In the genomic region with DNA sequence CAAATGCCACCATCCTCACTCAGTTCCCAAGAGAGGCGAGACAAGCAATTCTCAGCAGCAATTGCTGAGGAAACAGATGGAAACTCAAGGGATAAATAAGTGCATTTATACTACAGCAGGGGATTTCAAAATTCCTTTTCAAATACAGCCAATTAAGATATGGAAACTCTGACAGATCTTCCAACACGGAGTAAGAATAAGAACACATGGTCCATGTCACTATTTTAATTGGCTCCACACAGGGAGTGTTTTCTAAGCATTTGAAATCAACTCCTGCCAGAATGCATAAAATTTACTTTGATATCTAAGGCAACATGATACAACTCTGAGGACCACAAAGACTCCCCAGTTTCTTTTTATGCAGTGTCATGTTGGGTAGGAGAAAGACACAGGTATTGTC, we compare ENCODE assay signal across 18 mouse cellular contexts. TPM values are rescaled to one million over a fixed set of nuclear protein-coding genes. Genes with fewer than 3 reads are reported as not detected.
DNase-seq lines count a peak whose midpoint lies in the region; ATAC-seq and TF ChIP-seq lines count a peak whose summit lies in the region.
"Had no signal": no experiment of that assay in that cellular context is flagged by ENCODE, and none has a peak within 500 bp of the region (broad histone marks: within the 10 kb centered on the region; RNA-seq: fewer than 3 reads in every experiment).

No protein-coding gene starts in this region.

- no peaks in the 10 kb centered on the region for H3K36me3 ChIP-seq in forebrain, embryonic 14.5 days (ENCODE audit: control insufficient read depth, insufficient read depth, low read length)
- no peaks in the 10 kb centered on the region for H3K36me3 ChIP-seq in forebrain, embryonic 11.5 days (ENCODE audit: control insufficient read depth, insufficient read depth, low read length)
- H3K36me3 ChIP-seq in kidney, postnatal 0 days (ENCODE audit: insufficient read depth, low read length) = no peaks in the 10 kb centered on the region
- H3K36me3 ChIP-seq in forebrain, embryonic 16.5 days (ENCODE audit: control insufficient read depth, insufficient read depth) = no peaks in the 10 kb centered on the region
- H3K36me3 ChIP-seq in midbrain, embryonic 14.5 days (ENCODE audit: control insufficient read depth, insufficient read depth, low read length) = no peaks in the 10 kb centered on the region
- H3K36me3 ChIP-seq: embryonic facial prominence, embryonic 10.5 days; embryonic facial prominence, embryonic 12.5 days had no signal

- no peak overlapping the region for H3K9ac ChIP-seq in forebrain, embryonic 14.5 days (ENCODE audit: low read length)
- no peak overlapping the region for H3K9ac ChIP-seq in forebrain, embryonic 11.5 days (ENCODE audit: low read length)
- no peak overlapping the region for H3K9ac ChIP-seq in kidney, postnatal 0 days (ENCODE audit: low read depth, low read length)
- no peak overlapping the region for H3K9ac ChIP-seq in forebrain, embryonic 16.5 days (replicated peaks; ENCODE audit: low read depth, low read length)
- no peak overlapping the region for H3K9ac ChIP-seq in midbrain, embryonic 14.5 days (replicated peaks; ENCODE audit: low read length)
- H3K9ac ChIP-seq: embryonic facial prominence, embryonic 12.5 days had no signal

- peak; percentile 44 for DNase-seq in forebrain, embryonic 14.5 days (ENCODE audit: low spot score)
- DNase-seq in forebrain, embryonic 11.5 days (ENCODE audit: low spot score) = no peak
- DNase-seq in kidney, postnatal 0 days (ENCODE audit: low spot score) = peak; percentile 23
- DNase-seq in kidney, postnatal 25 days = no peak
- DNase-seq in midbrain, embryonic 14.5 days = no peak
- DNase-seq: adrenal gland, adult 2 months; adrenal gland, postnatal 10 days; adrenal gland, postnatal 25 days; cerebellum, adult 11-12 months; cerebellum, adult 2 months; cerebellum, adult 9-10 months; cerebellum, postnatal 10 days; cerebellum, postnatal 25 days had no signal

- WGBS in forebrain, embryonic 14.5 days = 53% methylated on average over 2 of the region's 2 CpGs
- WGBS in forebrain, embryonic 11.5 days = 78% methylated on average over 2 of the region's 2 CpGs
- WGBS in kidney, postnatal 0 days = 62% methylated on average over 2 of the region's 2 CpGs
- 44% methylated on average over 2 of the region's 2 CpGs for WGBS in forebrain, embryonic 16.5 days
- 64% methylated on average over 2 of the region's 2 CpGs for WGBS in midbrain, embryonic 14.5 days

- H3K4me3 ChIP-seq in forebrain, embryonic 14.5 days (ENCODE audit: low read depth, low read length) = no peak overlapping the region
- H3K4me3 ChIP-seq in forebrain, embryonic 11.5 days (ENCODE audit: low read depth, low read length) = no peak overlapping the region
- no peak overlapping the region for H3K4me3 ChIP-seq in kidney, postnatal 0 days (replicated peaks; ENCODE audit: low read depth, low read length)
- no peak overlapping the region for H3K4me3 ChIP-seq in forebrain, embryonic 16.5 days (replicated peaks; ENCODE audit: low read length)
- no peak overlapping the region for H3K4me3 ChIP-seq in midbrain, embryonic 14.5 days (replicated peaks; ENCODE audit: low read depth, low read length)
- H3K4me3 ChIP-seq: embryonic facial prominence, embryonic 10.5 days; embryonic facial prominence, embryonic 12.5 days had no signal

- H3K4me1 ChIP-seq in forebrain, embryonic 14.5 days (ENCODE audit: control insufficient read depth, insufficient read depth, low read length) = no peaks in the 10 kb centered on the region
- H3K4me1 ChIP-seq in forebrain, embryonic 11.5 days (replicated peaks; ENCODE audit: control insufficient read depth, insufficient read depth, low read length) = no peaks in the 10 kb centered on the region
- H3K4me1 ChIP-seq in kidney, postnatal 0 days (replicated peaks; ENCODE audit: insufficient read depth, low read length) = no peaks in the 10 kb centered on the region
- no peaks in the 10 kb centered on the region for H3K4me1 ChIP-seq in forebrain, embryonic 16.5 days (replicated peaks; ENCODE audit: control insufficient read depth, insufficient read depth, low read length)
- H3K4me1 ChIP-seq in midbrain, embryonic 14.5 days (ENCODE audit: control insufficient read depth, insufficient read depth, low read length) = no peaks in the 10 kb centered on the region
- H3K4me1 ChIP-seq: embryonic facial prominence, embryonic 10.5 days; embryonic facial prominence, embryonic 12.5 days had no signal

- no peak for TF ChIP-seq CTCF in kidney, postnatal 0 days (IDR thresholded peaks at IDR 0.05; ENCODE audit: low read depth)

- ATAC-seq in forebrain, embryonic 14.5 days = no peak
- no peak for ATAC-seq in forebrain, embryonic 11.5 days (replicated peaks; ENCODE audit: low FRiP score)
- no peak for ATAC-seq in kidney, postnatal 0 days (replicated peaks; ENCODE audit: low FRiP score, low read depth)
- peak; percentile 69 for ATAC-seq in forebrain, embryonic 16.5 days
- ATAC-seq in midbrain, embryonic 14.5 days (ENCODE audit: low FRiP score, low TSS enrichment) = no peak
- ATAC-seq in granulocyte monocyte progenitor cell, adult 5-6 weeks (replicated peaks; ENCODE audit: poor library complexity, severe bottlenecking) = no peak

- no peak overlapping the region for H3K4me2 ChIP-seq in forebrain, embryonic 14.5 days (ENCODE audit: low read length)
- H3K4me2 ChIP-seq in forebrain, embryonic 11.5 days (ENCODE audit: low read depth, low read length, severe bottlenecking) = no peak overlapping the region
- no peak overlapping the region for H3K4me2 ChIP-seq in kidney, postnatal 0 days (ENCODE audit: low read length)
- no peak overlapping the region for H3K4me2 ChIP-seq in forebrain, embryonic 16.5 days (ENCODE audit: low read length)
- H3K4me2 ChIP-seq in midbrain, embryonic 14.5 days (ENCODE audit: low read length) = no peak overlapping the region
- H3K4me2 ChIP-seq: embryonic facial prominence, embryonic 12.5 days had no signal

- no peaks in the 10 kb centered on the region for H3K27me3 ChIP-seq in forebrain, embryonic 14.5 days (replicated peaks; ENCODE audit: control insufficient read depth, insufficient read depth, low read length)
- no peaks in the 10 kb centered on the region for H3K27me3 ChIP-seq in forebrain, embryonic 11.5 days (ENCODE audit: control insufficient read depth, insufficient read depth, low read length)
- H3K27me3 ChIP-seq in kidney, postnatal 0 days (ENCODE audit: insufficient read depth, low read length) = no peaks in the 10 kb centered on the region
- no peaks in the 10 kb centered on the region for H3K27me3 ChIP-seq in forebrain, embryonic 16.5 days (replicated peaks; ENCODE audit: control insufficient read depth, insufficient read depth, low read length)
- no peaks in the 10 kb centered on the region for H3K27me3 ChIP-seq in midbrain, embryonic 14.5 days (ENCODE audit: control insufficient read depth, insufficient read depth, low read length)
- H3K27me3 ChIP-seq: embryonic facial prominence, embryonic 12.5 days had no signal

- H3K9me3 ChIP-seq in forebrain, embryonic 14.5 days (replicated peaks; ENCODE audit: control insufficient read depth, low read length) = no peaks in the 10 kb centered on the region
- H3K9me3 ChIP-seq in forebrain, embryonic 11.5 days (ENCODE audit: control insufficient read depth, low read length) = no peaks in the 10 kb centered on the region
- no peaks in the 10 kb centered on the region for H3K9me3 ChIP-seq in kidney, postnatal 0 days (replicated peaks; ENCODE audit: low read length)
- H3K9me3 ChIP-seq in forebrain, embryonic 16.5 days (ENCODE audit: control insufficient read depth, low read length) = no peaks in the 10 kb centered on the region
- H3K9me3 ChIP-seq in midbrain, embryonic 14.5 days (ENCODE audit: control insufficient read depth, low read length) = no peaks in the 10 kb centered on the region
- H3K9me3 ChIP-seq: embryonic facial prominence, embryonic 10.5 days; embryonic facial prominence, embryonic 12.5 days had no signal

- no peak overlapping the region for H3K27ac ChIP-seq in forebrain, embryonic 14.5 days (ENCODE audit: low read depth, low read length)
- H3K27ac ChIP-seq in forebrain, embryonic 11.5 days (ENCODE audit: low read depth, low read length) = no peak overlapping the region
- no peak overlapping the region for H3K27ac ChIP-seq in kidney, postnatal 0 days
- no peak overlapping the region for H3K27ac ChIP-seq in forebrain, embryonic 16.5 days (ENCODE audit: low read length)
- H3K27ac ChIP-seq in midbrain, embryonic 14.5 days (replicated peaks; ENCODE audit: low read depth, low read length) = no peak overlapping the region
- H3K27ac ChIP-seq: embryonic facial prominence, embryonic 10.5 days; embryonic facial prominence, embryonic 12.5 days had no signal

RNA-seq across cellular contexts. Expression of gene Sgcd, which starts 49.0 kb away (rescaled TPM):
- polyA plus RNA-seq in forebrain, embryonic 14.5 days (2014; fragmentation: Nextera tagmentation; extraction: Ambion mirVana) = 0.91 and 2.1 TPM in 2 replicates
- 2.3 TPM in 2 replicates for polyA plus RNA-seq in forebrain, embryonic 11.5 days (2014; fragmentation: Nextera tagmentation; extraction: Ambion mirVana)
- polyA plus RNA-seq in kidney, postnatal 0 days (2015; fragmentation: Nextera tagmentation; extraction: Ambion mirVana) = 1.3 and 1.4 TPM in 2 replicates
- 2.3 and 3.7 TPM in 2 replicates for polyA plus RNA-seq in forebrain, embryonic 16.5 days (2015; fragmentation: Nextera tagmentation; extraction: Ambion mirVana)
- 4.5 and 5.9 TPM in 2 replicates for polyA plus RNA-seq in midbrain, embryonic 14.5 days (2014; fragmentation: Nextera tagmentation; extraction: Ambion mirVana)
- total RNA-seq in granulocyte monocyte progenitor cell, adult 5-6 weeks (2014; fragmentation: Nextera tagmentation) = not detected in 2 replicates
- total RNA-seq in granulocyte monocyte progenitor cell, adult 5-6 weeks (2017) = not detected in 2 replicates
- total RNA-seq: MEL had no signal

Comparison
In these comparisons a context has a peak if more than half of its experiments do, and no peak if none do; other contexts are left out.
1. DNase-seq: peak in forebrain, embryonic 14.5 days (single experiment) and kidney, postnatal 0 days (single experiment); none in forebrain, embryonic 11.5 days (single experiment), kidney, postnatal 25 days (0 of 2) and midbrain, embryonic 14.5 days (single experiment).